Mouse (Mus musculus): ENCODE measurements around the gene Impg1.

DNA sequence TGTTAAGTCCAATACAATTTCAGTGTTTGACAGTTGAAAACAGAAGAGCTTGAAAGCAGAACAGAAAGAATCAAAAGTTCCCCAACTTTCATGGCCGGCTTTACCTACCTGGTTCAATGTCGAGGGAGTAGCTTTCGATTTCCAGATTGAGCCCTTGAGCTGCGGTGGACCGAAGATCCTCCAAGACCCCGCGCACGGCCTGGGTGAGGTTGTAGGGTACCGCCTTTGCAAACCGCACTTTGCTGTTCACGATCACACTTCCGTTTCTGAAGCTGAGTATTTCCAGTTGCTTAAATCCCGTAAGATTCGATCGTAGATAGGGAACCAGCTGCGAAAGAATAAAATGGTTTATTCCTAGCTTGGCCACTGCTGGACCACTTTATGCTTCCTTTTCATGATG, 123.5 kb downstream of the Impg1 start:
- TF ChIP-seq ELF1 (IDR thresholded peaks at IDR 0.05; ENCODE audit: low read depth, low read length): no peak
- no peak for TF ChIP-seq MAFK (IDR thresholded peaks at IDR 0.05; ENCODE audit: borderline replicate concordance, low read depth, low read length)
- no peak for TF ChIP-seq ZNF384 (IDR thresholded peaks at IDR 0.05; ENCODE audit: low read depth, low read length)
- no peak for TF ChIP-seq POLR2A (IDR thresholded peaks at IDR 0.05; ENCODE audit: control insufficient read depth in 1 of 2, insufficient read depth in 1 of 2, low read depth in 1 of 2, low read length in 2 of 2, poor library complexity in 1 of 2)
- no peak for TF ChIP-seq KAT2A (conservative IDR thresholded peaks at IDR 0.05; ENCODE audit: low read depth, low read length)
